Mouse (Mus musculus) adrenal gland, postnatal 10 days (tissue): ENCODE results near the gene Slc9a8. TPM values are rescaled to one million over a fixed set of nuclear protein-coding genes. Genes with fewer than 3 reads are reported as not detected.

Experiments
- DNase-seq: peaks from one replicate; pipeline ENCODE4 v3.0.0; 2021; ENCODE audit warnings: mixed read lengths
- total RNA-seq, 2 experiments: library from RNA; stranded (reverse); gene quantifications; 2 replicates each; pipeline ENCODE4 v1.2.3; 2021

Slc9a8 gene
- total RNA-seq, 2 experiments from 2014 or later: 28.8 to 37.0 TPM

GRCm38 (mm10) chr2:167449331-167450275 lies 28.1 kb downstream of the Slc9a8 start:
- no peak for DNase-seq

GRCm38 (mm10) chr2:167450647-167451046 lies 29.1 kb downstream of the Slc9a8 start:
- DNase-seq: peak; percentile 55

- DNase-seq: peak; percentile 56
These were observed 32.3 kb downstream of the Slc9a8 start for GRCm38 (mm10) chr2:167453814-167454213.

- DNase-seq: no peak
These were observed 35.0 kb downstream of the Slc9a8 start for GRCm38 (mm10) chr2:167456361-167457020.

GRCm38 (mm10) chr2:167457213-167457612 lies 35.7 kb downstream of the Slc9a8 start:
- DNase-seq: no peak

- no peak for DNase-seq
These were observed 37.0 kb downstream of the Slc9a8 start for GRCm38 (mm10) chr2:167458548-167458947.

- DNase-seq: no peak
These were observed 37.8 kb downstream of the Slc9a8 start for GRCm38 (mm10) chr2:167459071-167459865.

- peak; percentile 87 for DNase-seq
These were observed 41.4 kb downstream of the Slc9a8 start for GRCm38 (mm10) chr2:167462954-167463353.

GRCm38 (mm10) chr2:167463802-167464201 lies 42.3 kb downstream of the Slc9a8 start:
- DNase-seq: no peak

GRCm38 (mm10) chr2:167465951-167466350 lies 44.4 kb downstream of the Slc9a8 start:
- no peak for DNase-seq

- DNase-seq: no peak
These were observed 45.7 kb downstream of the Slc9a8 start for GRCm38 (mm10) chr2:167467214-167467613.

- DNase-seq: no peak
These were observed 46.9 kb downstream of the Slc9a8 start for GRCm38 (mm10) chr2:167468444-167468843.

- no peak for DNase-seq
These were observed 49.1 kb downstream of the Slc9a8 start for GRCm38 (mm10) chr2:167470611-167471010.

GRCm38 (mm10) chr2:167471585-167471984 lies 50.1 kb downstream of the Slc9a8 start:
- no peak for DNase-seq

- DNase-seq: no peak
These were observed 52.7 kb downstream of the Slc9a8 start for GRCm38 (mm10) chr2:167474218-167474617.

GRCm38 (mm10) chr2:167475596-167475995 lies 54.1 kb downstream of the Slc9a8 start:
- DNase-seq: no peak

- DNase-seq: peak; percentile 77
These were observed 54.7 kb downstream of the Slc9a8 start for GRCm38 (mm10) chr2:167476200-167476688.

- DNase-seq: no peak
These were observed 55.2 kb downstream of the Slc9a8 start for GRCm38 (mm10) chr2:167476762-167477161.

- no peak for DNase-seq
These were observed 56.6 kb downstream of the Slc9a8 start for GRCm38 (mm10) chr2:167478128-167478527.

GRCm38 (mm10) chr2:167479501-167479900 lies 58.0 kb downstream of the Slc9a8 start:
- no peak for DNase-seq

- no peak for DNase-seq
These were observed 61.2 kb downstream of the Slc9a8 start for GRCm38 (mm10) chr2:167482681-167483080.
